9 mouse cellular contexts compared by ENCODE assay signal in the genomic region with DNA sequence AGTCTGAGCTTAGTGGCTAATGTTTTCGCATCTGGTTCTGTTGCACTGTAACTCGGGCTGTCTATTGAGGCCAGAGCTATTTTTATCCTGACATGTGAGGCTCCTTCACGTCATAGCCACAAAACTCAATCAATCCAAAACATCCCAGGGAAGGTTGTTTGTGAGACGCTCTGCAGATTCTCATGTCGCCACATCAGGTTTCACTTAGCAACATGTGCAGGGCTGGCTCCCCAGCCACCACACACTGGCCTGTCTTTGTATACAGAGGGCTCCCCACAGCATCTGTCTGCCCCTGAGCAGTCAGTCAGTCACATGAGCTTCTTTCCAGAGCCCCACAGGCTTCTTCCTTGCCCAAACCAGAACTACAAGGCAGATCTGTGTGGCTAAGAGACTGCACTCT. TPM values are rescaled to one million over a fixed set of nuclear protein-coding genes. Genes with fewer than 3 reads are reported as not detected.
DNase-seq lines count a peak whose midpoint lies in the region; ATAC-seq lines count a peak whose summit lies in the region.
"Had no signal": no experiment of that assay in that cellular context is flagged by ENCODE, and none has a peak within 500 bp of the region (broad histone marks: within the 10 kb centered on the region; RNA-seq: fewer than 3 reads in every experiment).

No protein-coding gene starts in this region.

- H3K9ac ChIP-seq in lung, embryonic 16.5 days (ENCODE audit: low read length) = no peak overlapping the region
- H3K9ac ChIP-seq: intestine, embryonic 15.5 days had no signal

- 29% methylated on average over 5 of the region's 5 CpGs for WGBS in heart, embryonic 10.5 days
- 43% methylated on average over 5 of the region's 5 CpGs for WGBS in lung, embryonic 16.5 days

- H3K4me3 ChIP-seq in heart, embryonic 10.5 days = no peak overlapping the region
- H3K4me3 ChIP-seq in lung, embryonic 16.5 days (ENCODE audit: low read length) = no peak overlapping the region
- H3K4me3 ChIP-seq: intestine, embryonic 15.5 days had no signal

- H3K27ac ChIP-seq in heart, embryonic 10.5 days = peak overlapping the region; percentile 79
- peak overlapping the region; percentile 77 for H3K27ac ChIP-seq in lung, embryonic 16.5 days (ENCODE audit: low read length)
- H3K27ac ChIP-seq: intestine, embryonic 15.5 days had no signal

- no peaks in the 10 kb centered on the region for H3K9me3 ChIP-seq in heart, embryonic 10.5 days
- no peaks in the 10 kb centered on the region for H3K9me3 ChIP-seq in lung, embryonic 16.5 days (ENCODE audit: control insufficient read depth, low read length)
- H3K9me3 ChIP-seq: intestine, embryonic 15.5 days had no signal

- H3K4me2 ChIP-seq in lung, embryonic 16.5 days (ENCODE audit: low read depth, low read length) = no peak overlapping the region
- H3K4me2 ChIP-seq: intestine, embryonic 15.5 days had no signal

- ATAC-seq in frontal cortex, adult (ENCODE audit: low TSS enrichment) = peak; percentile 20; the same call in 1 of the 2 replicates
- peak; percentile 83 for ATAC-seq in lung, embryonic 16.5 days (ENCODE audit: low read depth)
- ATAC-seq: intestine, embryonic 15.5 days had no signal

- H3K27me3 ChIP-seq in heart, embryonic 10.5 days (ENCODE audit: insufficient read depth, poor library complexity, severe bottlenecking) = no peaks in the 10 kb centered on the region
- no peaks in the 10 kb centered on the region for H3K27me3 ChIP-seq in lung, embryonic 16.5 days (ENCODE audit: control insufficient read depth, insufficient read depth, low read depth, low read length)
- H3K27me3 ChIP-seq: intestine, embryonic 15.5 days had no signal

- peaks cover 41% of the 10 kb centered on the region for H3K4me1 ChIP-seq in heart, embryonic 10.5 days
- peaks cover 15% of the 10 kb centered on the region for H3K4me1 ChIP-seq in lung, embryonic 16.5 days (replicated peaks; ENCODE audit: control insufficient read depth, insufficient read depth, low read length)

- no peak for DNase-seq in frontal cortex, postnatal 25 days (ENCODE audit: low spot score in 2 of 2)
- peak; percentile 60 for DNase-seq in embryo, embryonic 11 days
- DNase-seq in heart, embryonic 10.5 days (ENCODE audit: low spot score) = peak; percentile 81
- DNase-seq in thymus, postnatal 14 days = no peak
- DNase-seq in right cerebral cortex, postnatal 10 days (ENCODE audit: low spot score in 2 of 2) = no peak
- DNase-seq in kidney, adult 8-10 months = no peak

- H3K36me3 ChIP-seq in heart, embryonic 10.5 days = peaks cover 38% of the 10 kb centered on the region
- peaks cover 3% of the 10 kb centered on the region; the same call in 1 of the 2 replicates for H3K36me3 ChIP-seq in lung, embryonic 16.5 days (ENCODE audit: control insufficient read depth, insufficient read depth, low read length)
- H3K36me3 ChIP-seq: intestine, embryonic 15.5 days had no signal

RNA-seq across cellular contexts. Expression of a gene that starts 44.6 kb away (rescaled TPM):
- 5.3 and 6.4 TPM in 2 replicates for polyA plus RNA-seq in heart, embryonic 10.5 days (2016; fragmentation: Nextera tagmentation; extraction: Ambion mirVana)
- 13.2 and 15.5 TPM in 2 replicates for polyA plus RNA-seq in lung, embryonic 16.5 days (2015; fragmentation: Nextera tagmentation; extraction: Ambion mirVana)

RNA-seq across cellular contexts. Expression of a gene that starts 58.3 kb away (rescaled TPM):
- polyA plus RNA-seq in heart, embryonic 10.5 days (2016; fragmentation: Nextera tagmentation; extraction: Ambion mirVana) = 25.3 and 31.8 TPM in 2 replicates
- polyA plus RNA-seq in lung, embryonic 16.5 days (2015; fragmentation: Nextera tagmentation; extraction: Ambion mirVana) = 14.0 and 16.5 TPM in 2 replicates

Comparison
In these comparisons a context has a peak if more than half of its experiments do, and no peak if none do; other contexts are left out.
1. DNase-seq: peak in embryo, embryonic 11 days (single experiment) and heart, embryonic 10.5 days (single experiment); none in frontal cortex, postnatal 25 days (0 of 2), thymus, postnatal 14 days (single experiment), right cerebral cortex, postnatal 10 days (0 of 2) and kidney, adult 8-10 months (0 of 2).